In the genomic region with DNA sequence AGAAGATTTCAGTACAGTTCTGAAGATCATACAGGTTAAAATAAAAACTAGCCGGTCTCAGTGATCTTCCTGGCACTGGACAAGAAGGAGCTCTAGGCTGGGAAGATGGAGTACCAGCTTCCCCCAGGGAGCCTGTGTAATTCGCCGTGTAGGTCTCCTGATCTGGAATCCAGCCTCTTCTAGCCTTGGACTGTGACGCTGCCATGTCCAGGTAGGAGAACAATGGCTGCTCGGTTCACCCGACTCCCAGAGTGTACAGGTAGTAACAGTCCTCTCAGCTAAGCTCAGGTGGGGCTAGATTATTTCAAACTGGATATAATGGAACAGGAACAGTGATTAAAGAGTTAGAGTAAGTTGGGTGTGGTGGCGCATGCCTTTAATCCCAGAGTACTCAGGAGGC, we compare ENCODE assay signal across 26 mouse cellular contexts.
"Had no signal": no experiment of that assay in that cellular context is flagged by ENCODE, and none has a peak within 500 bp of the region (broad histone marks: within the 10 kb centered on the region; RNA-seq: fewer than 3 reads in every experiment).

No protein-coding gene starts in this region.

- H3K9me3 ChIP-seq: embryonic facial prominence, embryonic 10.5 days; embryonic facial prominence, embryonic 12.5 days; embryonic facial prominence, embryonic 13.5 days; embryonic facial prominence, embryonic 15.5 days; forebrain, embryonic 10.5 days; forebrain, embryonic 12.5 days; forebrain, embryonic 13.5 days; forebrain, embryonic 15.5 days had no signal

- H3K4me1 ChIP-seq: embryonic facial prominence, embryonic 10.5 days; embryonic facial prominence, embryonic 12.5 days; embryonic facial prominence, embryonic 13.5 days; embryonic facial prominence, embryonic 15.5 days; forebrain, embryonic 10.5 days; forebrain, embryonic 12.5 days; forebrain, embryonic 13.5 days; forebrain, embryonic 15.5 days had no signal

- H3K36me3 ChIP-seq: embryonic facial prominence, embryonic 10.5 days; embryonic facial prominence, embryonic 12.5 days; forebrain, embryonic 10.5 days; forebrain, embryonic 12.5 days had no signal

- DNase-seq: cerebellum, adult 2 months; cerebellum, adult 8-10 months; cerebellum, adult 9-10 months; cerebellum, adult 9-11 months; cerebellum, postnatal 10 days; cerebellum, postnatal 14 days; cerebellum, postnatal 25 days; cerebellum, postnatal 36 days; embryo, embryonic 11 days; forebrain, postnatal 0 days; gastrocnemius, adult 2 months; gastrocnemius, postnatal 10 days; gastrocnemius, postnatal 14 days; gastrocnemius, postnatal 25 days; gastrocnemius, postnatal 36 days; heart, adult 18-20 months; heart, adult 2 months had no signal

- H3K27me3 ChIP-seq: embryonic facial prominence, embryonic 12.5 days; embryonic facial prominence, embryonic 13.5 days; embryonic facial prominence, embryonic 15.5 days; forebrain, embryonic 12.5 days; forebrain, embryonic 13.5 days; forebrain, embryonic 15.5 days had no signal

- H3K4me3 ChIP-seq: embryonic facial prominence, embryonic 10.5 days; embryonic facial prominence, embryonic 12.5 days; embryonic facial prominence, embryonic 13.5 days; embryonic facial prominence, embryonic 15.5 days; erythroblast, embryonic 14.5 days; forebrain, embryonic 10.5 days; forebrain, embryonic 12.5 days; forebrain, embryonic 13.5 days; forebrain, embryonic 15.5 days; gastrocnemius, adult 2 months; heart, adult 2 months had no signal

- H3K27ac ChIP-seq: embryonic facial prominence, embryonic 10.5 days; embryonic facial prominence, embryonic 12.5 days; embryonic facial prominence, embryonic 13.5 days; embryonic facial prominence, embryonic 15.5 days; forebrain, embryonic 10.5 days; forebrain, embryonic 12.5 days; forebrain, embryonic 13.5 days; forebrain, embryonic 15.5 days; gastrocnemius, adult 2 months; heart, adult 2 months had no signal
